Mouse (Mus musculus): ENCODE measurements around the gene Gorasp1.

The Gorasp1 gene

GRCm38 (mm10) chr9:119972582-119972981 is 35.2 kb upstream of the Gorasp1 start:
- DNase-seq (ENCODE audit: low spot score in 2 of 2): no peak

- no peak for DNase-seq (ENCODE audit: low spot score in 2 of 2)
Measured at GRCm38 (mm10) chr9:119972166-119972565, 34.8 kb upstream of the Gorasp1 start.

GRCm38 (mm10) chr9:119970763-119971656 is 33.6 kb upstream of the Gorasp1 start:
- DNase-seq (ENCODE audit: low spot score in 2 of 2): peak; percentile 51 to 56

DNA sequence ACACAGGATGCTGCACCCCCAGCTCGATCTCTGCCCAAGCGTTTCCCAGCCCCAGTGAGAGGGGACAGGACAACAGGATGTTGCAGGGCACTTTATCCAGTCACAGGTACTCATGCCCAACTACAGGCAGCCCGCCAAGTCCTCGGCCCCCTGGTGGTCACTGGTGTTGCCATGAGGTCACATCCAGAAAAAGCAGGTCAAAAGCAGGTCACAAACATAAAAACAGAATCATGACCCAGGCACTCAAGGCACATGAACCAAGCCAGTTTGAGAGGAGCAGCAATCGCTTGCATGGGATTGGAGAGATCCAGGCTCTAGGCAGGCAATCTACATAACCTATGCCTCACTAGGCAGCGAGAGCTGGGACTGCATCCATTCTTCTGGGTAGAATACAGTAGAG is 32.9 kb upstream of the Gorasp1 start:
- DNase-seq (ENCODE audit: low spot score in 2 of 2): no peak

GRCm38 (mm10) chr9:119969811-119970210 is 32.4 kb upstream of the Gorasp1 start:
- no peak for DNase-seq (ENCODE audit: low spot score in 2 of 2)

- no peak for DNase-seq (ENCODE audit: low spot score in 2 of 2)
Measured at GRCm38 (mm10) chr9:119966221-119966910, 29.0 kb upstream of the Gorasp1 start.

DNA sequence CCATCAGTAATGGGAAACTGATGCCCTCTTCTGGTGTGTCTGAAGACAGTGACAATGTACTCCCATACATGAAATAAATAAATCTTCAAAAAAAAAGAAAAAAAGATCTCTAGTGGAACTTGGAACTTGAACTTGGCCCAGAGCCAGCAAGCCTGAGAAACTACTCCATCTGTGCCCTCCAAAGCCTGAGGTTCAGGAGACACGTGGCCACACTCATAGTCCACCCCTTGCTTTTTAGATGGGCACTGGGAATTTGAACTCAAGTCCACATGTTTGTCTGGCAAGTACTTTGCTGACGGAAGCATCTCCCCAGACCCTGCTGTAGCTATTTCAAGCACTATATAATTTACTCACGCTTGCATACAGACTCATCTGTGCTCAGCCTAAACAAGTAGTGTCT is 27.8 kb upstream of the Gorasp1 start:
- no peak for DNase-seq (ENCODE audit: low spot score in 2 of 2)

GRCm38 (mm10) chr9:119964206-119964605 is 26.8 kb upstream of the Gorasp1 start:
- DNase-seq (ENCODE audit: low spot score in 2 of 2): no peak

GRCm38 (mm10) chr9:119962987-119963667 is 25.8 kb upstream of the Gorasp1 start:
- no peak for DNase-seq (ENCODE audit: low spot score in 2 of 2)

GRCm38 (mm10) chr9:119962216-119962615 is 24.9 kb upstream of the Gorasp1 start:
- no peak for DNase-seq (ENCODE audit: low spot score in 2 of 2)

DNA sequence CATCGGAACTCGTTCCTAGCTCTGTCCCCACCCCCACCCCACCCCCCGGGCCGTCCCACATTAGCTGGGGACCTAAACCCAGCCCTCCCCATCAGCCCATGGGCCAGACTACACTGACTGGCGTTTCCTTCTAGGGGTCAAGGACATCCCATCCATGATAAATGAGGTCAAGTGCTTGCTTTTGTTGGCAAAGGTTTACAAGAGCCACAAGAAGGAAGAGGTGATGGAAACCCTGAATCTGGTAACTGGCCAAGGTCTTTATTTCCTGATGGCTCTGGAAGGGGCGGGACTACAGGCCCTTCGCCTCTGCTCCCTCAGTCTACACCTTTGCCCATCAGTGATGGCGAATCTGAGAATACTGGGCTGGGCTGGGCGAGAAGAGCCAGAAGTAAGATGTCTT is 21.5 kb upstream of the Gorasp1 start:
- no peak for DNase-seq (ENCODE audit: low spot score in 2 of 2)

DNA sequence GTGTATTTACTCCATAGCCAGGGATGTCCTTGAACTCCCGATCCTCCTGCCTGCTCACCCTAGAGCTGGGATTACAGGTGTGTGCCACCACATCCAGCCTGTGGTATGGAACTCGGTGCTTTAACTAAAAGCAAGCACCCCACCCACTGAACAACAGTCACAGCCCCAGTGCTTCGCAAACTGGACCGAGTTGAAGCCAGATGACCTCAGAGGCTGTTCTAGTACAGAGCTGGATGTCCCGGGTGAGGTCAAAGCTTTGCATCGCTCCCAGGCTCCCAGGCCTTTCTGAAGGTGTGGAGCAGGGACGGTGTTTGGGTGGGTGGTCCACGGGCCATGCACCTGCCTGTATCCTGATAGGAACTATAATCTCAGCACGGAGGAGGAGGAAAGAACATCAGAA is 14.0 kb upstream of the Gorasp1 start:
- DNase-seq (ENCODE audit: low spot score in 2 of 2): no peak

DNA sequence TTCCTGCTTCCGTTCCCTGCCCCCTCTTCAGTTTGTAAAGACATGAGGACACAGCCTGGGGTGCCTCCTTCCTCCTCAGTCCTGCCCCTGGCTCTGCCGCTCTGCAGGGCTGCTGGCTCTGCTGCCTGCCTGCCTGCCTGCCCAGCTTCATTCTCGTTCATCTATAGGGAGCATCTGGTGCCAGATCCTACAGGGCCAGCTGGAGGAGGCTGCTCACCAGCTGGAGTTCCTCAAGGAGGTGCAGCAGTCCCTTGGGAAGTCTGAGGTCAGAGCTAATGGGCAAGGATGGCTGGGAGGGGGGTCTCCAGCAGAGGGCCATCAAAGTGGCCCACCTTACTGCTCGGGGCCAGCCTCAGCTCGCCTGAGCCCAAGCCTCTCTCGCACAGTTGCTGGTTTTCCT is 13.1 kb upstream of the Gorasp1 start:
- no peak for DNase-seq (ENCODE audit: low spot score in 2 of 2)

GRCm38 (mm10) chr9:119948804-119949203 is 11.4 kb upstream of the Gorasp1 start:
- DNase-seq (ENCODE audit: low spot score in 2 of 2): no peak

GRCm38 (mm10) chr9:119945173-119945900 is 8.0 kb upstream of the Gorasp1 start:
- DNase-seq (ENCODE audit: low spot score in 2 of 2): no peak

GRCm38 (mm10) chr9:119943326-119943725 is 6.0 kb upstream of the Gorasp1 start:
- DNase-seq (ENCODE audit: low spot score in 2 of 2): no peak

GRCm38 (mm10) chr9:119941861-119942260 is 4.5 kb upstream of the Gorasp1 start:
- DNase-seq (ENCODE audit: low spot score in 2 of 2): no peak

DNA sequence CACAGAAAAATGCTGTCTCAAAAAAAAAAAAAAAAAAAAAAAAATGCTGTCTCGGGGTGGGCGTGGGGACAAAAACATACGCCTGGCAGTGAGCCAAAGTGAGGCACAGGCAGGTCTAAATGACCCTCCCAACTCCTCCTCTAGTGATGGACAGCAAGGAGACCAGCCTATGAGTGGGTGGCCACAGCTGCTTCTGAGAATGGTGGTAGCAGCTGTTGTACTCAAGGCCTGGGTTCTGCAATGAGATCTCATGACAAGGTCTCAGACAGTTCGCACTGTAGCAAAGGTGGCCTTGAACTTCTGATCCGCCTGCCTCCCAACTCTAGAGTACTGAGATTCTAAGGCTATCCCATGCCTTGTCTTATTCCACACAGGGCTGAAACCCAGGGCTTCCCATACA is 4.0 kb upstream of the Gorasp1 start:
- DNase-seq (ENCODE audit: low spot score in 2 of 2): no peak

DNA sequence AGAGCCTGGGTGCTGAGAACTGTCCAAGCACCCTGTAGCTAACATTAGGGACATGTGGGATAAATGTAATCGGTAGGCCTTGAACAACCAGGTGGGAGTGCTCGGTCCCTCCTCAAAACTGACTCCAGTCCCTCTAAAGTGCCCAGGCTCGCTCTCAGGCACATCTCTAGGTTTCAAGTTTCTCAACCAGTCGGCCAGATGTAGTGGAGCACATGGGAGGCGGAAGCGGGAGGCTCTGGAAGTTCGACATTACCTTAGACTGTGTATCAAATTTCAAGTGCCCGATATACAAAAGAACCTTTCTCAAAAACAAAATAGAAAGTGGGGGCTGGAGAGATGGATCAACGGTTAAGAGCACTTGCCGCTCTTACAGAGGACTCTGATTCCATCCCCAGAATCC is 2.3 kb upstream of the Gorasp1 start:
- DNase-seq (ENCODE audit: low spot score in 2 of 2): no peak

DNA sequence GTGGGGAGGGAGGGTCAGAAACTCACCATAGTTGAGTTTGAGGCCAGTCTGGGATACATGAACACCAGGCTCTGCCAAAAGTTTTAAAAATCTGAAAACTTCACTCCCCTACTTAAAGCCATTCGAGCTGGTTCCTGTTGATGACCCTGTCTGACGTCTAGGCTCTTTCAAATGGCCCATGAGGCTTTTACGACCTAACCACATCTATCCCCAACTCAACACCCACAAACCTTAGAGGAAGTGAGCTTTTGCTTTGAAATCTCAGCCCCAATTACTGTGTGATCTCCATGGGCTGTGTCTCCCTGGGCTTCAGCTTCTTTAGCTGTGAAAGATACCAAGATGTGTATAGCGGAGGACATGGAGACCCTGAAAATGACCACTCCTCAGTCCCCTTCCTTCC is 1.1 kb upstream of the Gorasp1 start:
- no peak for DNase-seq (ENCODE audit: low spot score in 2 of 2)

- DNase-seq (ENCODE audit: low spot score in 2 of 2): no peak
Measured at GRCm38 (mm10) chr9:119933675-119934074, 3.7 kb downstream of the Gorasp1 start.

DNA sequence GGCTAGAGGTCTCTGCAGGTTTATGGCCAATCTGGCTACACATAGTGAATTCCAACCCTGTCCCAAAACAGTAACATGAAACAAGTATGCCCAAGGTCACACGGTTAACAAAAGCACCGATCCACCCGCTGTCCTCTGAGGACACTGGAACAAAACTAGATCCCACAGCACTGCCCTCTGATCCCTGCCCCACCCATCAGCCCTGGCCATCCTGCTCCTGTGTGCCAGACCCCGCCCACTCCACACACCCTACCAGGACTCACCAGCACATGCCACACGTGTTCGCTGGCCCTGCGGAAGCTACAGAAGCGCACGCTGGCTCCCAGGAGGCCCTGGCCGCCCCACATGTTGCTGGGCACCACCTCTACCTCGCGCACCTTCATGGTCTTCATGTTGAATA is 5.0 kb downstream of the Gorasp1 start:
- DNase-seq (ENCODE audit: low spot score in 2 of 2): no peak

Data from right cerebral cortex, adult 2 months (tissue).